Mouse (Mus musculus) CH12.LX (cell line): Measurements from ENCODE around the gene Frs2. TPM values are rescaled to one million over a fixed set of nuclear protein-coding genes. Genes with fewer than 3 reads are reported as not detected.

ENCODE experiments used
- DNase-seq: peaks from one replicate; pipeline ENCODE4 v3.0.0-alpha.2; 2013; ENCODE audit errors: extremely low read depth
- H3K27ac ChIP-seq: 2 replicates; pipeline ENCODE4 v1.5.1; 2012; ENCODE audit warnings: low read depth, mild to moderate bottlenecking, control low read depth, moderate library complexity; ENCODE audit not compliant: insufficient read depth
- H3K27me3 ChIP-seq: replicated peaks from 2 replicates; pipeline ENCODE3; 2012; ENCODE audit warnings: inconsistent platforms
- H3K36me3 ChIP-seq, 2 experiments: replicated peaks in 1 of 2; 2 replicates each; pipeline versions ENCODE3 to v1.6.1; 2012; ENCODE audit warnings: inconsistent platforms in 1 of 2, low read length in 1 of 2, mild to moderate bottlenecking in 1 of 2, mixed read lengths in 1 of 2, moderate library complexity in 1 of 2; ENCODE audit not compliant: control insufficient read depth in 1 of 2, insufficient read depth in 1 of 2
- H3K4me1 ChIP-seq, 2 experiments: 2 replicates each; pipeline ENCODE4 v1.6.1; 2012; ENCODE audit warnings: inconsistent platforms in 1 of 2, moderate library complexity in 1 of 2; ENCODE audit not compliant: insufficient read depth in 2 of 2, control insufficient read depth in 1 of 2
- H3K4me2 ChIP-seq: 2 replicates; pipeline ENCODE4 v1.6.1; 2012; ENCODE audit warnings: low read depth, mild to moderate bottlenecking, control low read depth; ENCODE audit not compliant: poor library complexity, insufficient read depth, severe bottlenecking
- H3K4me3 ChIP-seq, 3 experiments: fragments of 150-350 bp in 1 of 3; sonication (generic) in 1 of 3; replicated peaks in 1 of 3; 2 replicates each; pipeline versions ENCODE3 to v1.5.1; 2011 to 2012; ENCODE audit warnings: low read depth in 2 of 3, low read length in 2 of 3, mild to moderate bottlenecking in 2 of 3, moderate library complexity in 2 of 3, control low read depth in 1 of 3, improper control_type of control experiment in 1 of 3, inconsistent platforms in 1 of 3, mixed read lengths in 1 of 3; ENCODE audit not compliant: poor library complexity in 1 of 3
- H3K79me2 ChIP-seq: replicated peaks from 2 replicates; pipeline ENCODE4 v1.6.1; 2012; ENCODE audit warnings: mild to moderate bottlenecking, moderate library complexity; ENCODE audit not compliant: control insufficient read depth, poor library complexity, insufficient read depth, severe bottlenecking; ENCODE audit errors: extremely low read depth
- H3K9ac ChIP-seq: 2 replicates; pipeline ENCODE4 v1.6.1; 2012; ENCODE audit warnings: low read depth, mild to moderate bottlenecking, control low read depth, moderate library complexity; ENCODE audit not compliant: insufficient read depth
- H3K9me3 ChIP-seq: replicated peaks from 2 replicates; pipeline ENCODE3; 2012; ENCODE audit warnings: low read length, inconsistent platforms, mixed read lengths
- CHD2 ChIP-seq: IDR thresholded peaks from 2 replicates; pipeline ENCODE4 v1.6.1; 2011; ENCODE audit warnings: low read length, improper control_type of control experiment
- CTCF ChIP-seq, 2 experiments: IDR thresholded peaks in 1 of 2; conservative IDR thresholded peaks in 1 of 2; 2 replicates each; pipeline ENCODE4 v1.5.1; 2011 to 2012; ENCODE audit warnings: low read depth in 2 of 2, low read length in 2 of 2, improper control_type of control experiment in 1 of 2, inconsistent platforms in 1 of 2, mild to moderate bottlenecking in 1 of 2, moderate library complexity in 1 of 2
- ELF1 ChIP-seq: IDR thresholded peaks from 2 replicates; pipeline ENCODE4 v1.6.1; 2014; ENCODE audit warnings: low read depth, mild to moderate bottlenecking, inconsistent platforms, low read length, improper control_type of control experiment
- EP300 ChIP-seq: IDR thresholded peaks from 2 replicates; pipeline ENCODE4 v1.6.1; 2011; ENCODE audit warnings: low read length, improper control_type of control experiment
- GABPA ChIP-seq: IDR thresholded peaks from 2 replicates; pipeline ENCODE4 v1.6.1; 2012; ENCODE audit warnings: low read depth, low read length, improper control_type of control experiment, inconsistent platforms; ENCODE audit not compliant: insufficient replicate concordance
- HCFC1 ChIP-seq: IDR thresholded peaks from 2 replicates; pipeline ENCODE4 v1.6.1; 2012; ENCODE audit warnings: low read depth, mild to moderate bottlenecking, inconsistent platforms, low read length, improper control_type of control experiment
- IRF4 ChIP-seq: IDR thresholded peaks from 2 replicates; pipeline ENCODE4 v1.6.1; 2014; ENCODE audit warnings: low read depth, mild to moderate bottlenecking, inconsistent platforms, low read length, improper control_type of control experiment
- JUND ChIP-seq: conservative IDR thresholded peaks from 2 replicates; pipeline ENCODE4 v1.6.1; 2011; ENCODE audit warnings: low read depth, low read length, improper control_type of control experiment
- MAFK ChIP-seq: IDR thresholded peaks from 2 replicates; pipeline ENCODE4 v1.6.1; 2011; ENCODE audit warnings: low read length, improper control_type of control experiment; ENCODE audit not compliant: insufficient replicate concordance
- MAX ChIP-seq: IDR thresholded peaks from 2 replicates; pipeline ENCODE4 v1.6.1; 2011; ENCODE audit warnings: low read length, improper control_type of control experiment
- MAZ ChIP-seq: IDR thresholded peaks from 2 replicates; pipeline ENCODE4 v1.6.1; 2012; ENCODE audit warnings: low read depth, mild to moderate bottlenecking, inconsistent platforms, low read length, improper control_type of control experiment, moderate library complexity
- MYC ChIP-seq: IDR thresholded peaks from 2 replicates; pipeline ENCODE4 v1.6.1; 2011; ENCODE audit warnings: low read depth, mild to moderate bottlenecking, improper control_type of control experiment, low read length
- NRF1 ChIP-seq: IDR thresholded peaks from 2 replicates; pipeline ENCODE4 v1.6.1; 2014; ENCODE audit warnings: low read depth, mild to moderate bottlenecking, inconsistent platforms, low read length, improper control_type of control experiment, moderate library complexity
- POLR2AphosphoS2 ChIP-seq: IDR thresholded peaks from 2 replicates; pipeline ENCODE4 v1.6.1; 2011; ENCODE audit warnings: low read depth, low read length, improper control_type of control experiment
- SIN3A ChIP-seq: IDR thresholded peaks from 2 replicates; pipeline ENCODE4 v1.6.1; 2012; ENCODE audit warnings: low read length, improper control_type of control experiment, inconsistent platforms
- USF1 ChIP-seq: IDR thresholded peaks from 2 replicates; pipeline ENCODE4 v1.6.1; 2014; ENCODE audit warnings: low read depth, mild to moderate bottlenecking, inconsistent platforms, low read length, improper control_type of control experiment
- ZC3H11A ChIP-seq: IDR thresholded peaks from 2 replicates; pipeline ENCODE4 v1.6.1; 2012; ENCODE audit warnings: low read depth, mild to moderate bottlenecking, inconsistent platforms, low read length, improper control_type of control experiment
- ZMIZ1 ChIP-seq: IDR thresholded peaks from 2 replicates; pipeline ENCODE4 v1.6.1; 2012; ENCODE audit warnings: low read depth, mild to moderate bottlenecking, inconsistent platforms, low read length, improper control_type of control experiment
- ZNF384 ChIP-seq: IDR thresholded peaks from 2 replicates; pipeline ENCODE4 v1.6.1; 2012; ENCODE audit warnings: low read depth, low read length, improper control_type of control experiment, inconsistent platforms
- dilution Hi-C: fragments of 300-500 bp; cut with MboI; formaldehyde crosslinking; loops from 2 replicates; pipeline ENCODE4 v1.14.3; 2020; ENCODE audit warnings: low sequenced_read_pairs; ENCODE audit not compliant: extremely low pct_unique_long_range_greater_than_20kb, extremely low pct_ligation_motif_present
- in situ Hi-C: fragments of 300-500 bp; cut with MboI; formaldehyde crosslinking; loops from 3 replicates; pipeline ENCODE4 v1.14.3; 2019; ENCODE audit warnings: low sequenced_read_pairs, low pct_ligation_motif_present, low pct_unique_long_range_greater_than_20kb, mixed read lengths
- polyA plus RNA-seq: library from polyadenylated mRNA; unstranded; fragments of >175 nt; gene quantifications from 2 replicates; pipeline ENCODE4 v1.2.1, GENCODE M21; 2012; ENCODE audit warnings: low read depth; ENCODE audit not compliant: insufficient read length
- total RNA-seq, 2 experiments: library from RNA; depleted of rRNA; stranded (reverse); fragments of 300-350 nt in 1 of 2; fragments of >200 nt in 1 of 2; gene quantifications; 2 replicates each; pipeline ENCODE4 v1.2.3; 2012 to 2014

The Frs2 gene
- total and polyA plus RNA-seq, 3 experiments: 4.3 to 10.4 (median 5.6) TPM

GRCm38 (mm10) chr10:117110271-117110670 is 38.1 kb downstream of the Frs2 start:
- Histone ChIP-seq H3K4me2 (no peak overlapping the region), H3K27me3 (no peaks in the 10 kb centered on the region), H3K27ac (no peak overlapping the region), H3K79me2 (no peaks in the 10 kb centered on the region), H3K9ac (no peak overlapping the region), H3K4me1 (peaks cover 0 to 65% of the 10 kb centered on the region in 2 experiments; a peak in 3 of 4 replicates), H3K4me3 (no peak overlapping the region), H3K9me3 (no peaks in the 10 kb centered on the region), H3K36me3 (peaks cover 0 to 20% of the 10 kb centered on the region in 2 experiments)
- dilution Hi-C loops: no loop called here
- in situ Hi-C loops: no loop called here
- TF ChIP-seq EP300 (no peak), SIN3A (no peak), NRF1 (no peak), CTCF (conservative IDR thresholded peaks at IDR 0.05 in 1 of 2, IDR thresholded peaks at IDR 0.05 in 1 of 2; ENCODE audit: low read depth in 2 of 2, low read length in 2 of 2) (no peak)
- no peak for DNase-seq

- in situ Hi-C loops: no loop called here
- TF ChIP-seq ZMIZ1 (no peak), GABPA (no peak), ZNF384 (no peak), MAX (no peak), HCFC1 (no peak), CHD2 (no peak), MAZ (no peak), ZC3H11A (no peak), USF1 (no peak), POLR2AphosphoS2 (no peak), MAFK (no peak), IRF4 (no peak), ELF1 (no peak), MYC (no peak), JUND (no peak)
- Histone ChIP-seq H3K4me1 (peaks cover 0 to 73% of the 10 kb centered on the region in 2 experiments; a peak in 2 of 4 replicates), H3K27ac (no peak overlapping the region), H3K4me3 (no peak overlapping the region), H3K79me2 (no peaks in the 10 kb centered on the region; the same call in 1 of the 2 replicates), H3K27me3 (no peaks in the 10 kb centered on the region), H3K9ac (no peak overlapping the region), H3K4me2 (no peak overlapping the region), H3K9me3 (no peaks in the 10 kb centered on the region), H3K36me3 (peaks cover 0 to 13% of the 10 kb centered on the region in 2 experiments)
- dilution Hi-C loops: no loop called here
- no peak for DNase-seq
Measured at GRCm38 (mm10) chr10:117106686-117107085, 41.6 kb downstream of the Frs2 start.
